Mouse (Mus musculus) liver, adult 2 months (tissue): ENCODE results near the gene Akt1.

Source experiments
- CTCF ChIP-seq: fragments of 200-500 bp; IDR thresholded peaks from 2 replicates; pipeline ENCODE4 v1.5.1; 2011; ENCODE audit warnings: low read depth, low read length, control low read depth
- POLR2A ChIP-seq: fragments of 200-500 bp; IDR thresholded peaks from 2 replicates; pipeline ENCODE4 v1.6.1; 2011; ENCODE audit warnings: low read length, control low read depth; ENCODE audit not compliant: insufficient read depth; ENCODE audit errors: extremely low read depth

DNA sequence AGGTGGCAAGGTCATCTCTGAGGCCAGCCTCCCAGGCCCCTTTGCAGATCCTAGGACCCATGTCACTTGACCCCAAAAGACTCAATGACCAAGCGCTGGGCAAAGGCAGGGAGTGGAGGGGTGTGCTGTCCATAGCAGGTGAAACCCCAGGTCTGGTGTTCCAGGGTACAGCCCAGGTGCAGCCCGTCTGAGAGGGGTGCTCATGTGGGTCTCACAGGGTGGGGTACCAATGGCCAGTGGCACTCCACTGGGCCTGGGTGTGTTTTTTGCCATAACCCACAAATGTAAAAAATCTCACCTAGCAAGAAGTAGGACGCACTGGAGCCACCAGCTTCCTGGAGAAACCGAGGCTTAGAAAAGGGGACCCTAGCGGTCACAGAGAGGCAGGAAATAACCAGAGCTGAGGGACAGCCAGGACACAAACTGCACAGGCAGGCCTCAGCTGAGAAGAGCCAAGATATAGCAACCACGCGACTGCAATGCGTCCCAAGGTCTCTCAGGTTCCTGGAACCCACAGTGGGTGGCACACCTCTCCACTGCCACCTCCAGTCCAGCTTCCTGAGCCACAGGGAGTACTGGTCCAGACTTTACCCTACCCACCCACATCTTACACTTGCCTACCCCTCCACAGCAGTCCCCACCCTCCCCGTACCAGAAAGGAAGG is 8.7 kb downstream of the Akt1 start:
- TF ChIP-seq POLR2A (no peak), CTCF (no peak)
